Mouse (Mus musculus) stomach, embryonic 16.5 days (tissue): ENCODE measurements at regions not wholly inside any gene's neighbourhood (a gene's known extent, or its start where the extent isn't known, plus 50 kb on each side); places are given as distances from the start of the nearest gene placed in this dataset.

Experiments used
- ATAC-seq: fragments of 200-750 bp; cut with Nextera tagmentation; 2 replicates; pipeline ENCODE4 v1.8.0; 2017; ENCODE audit warnings: moderate number of reproducible peaks, moderate TSS enrichment; ENCODE audit not compliant: insufficient read depth, low FRiP score
- H3K27ac ChIP-seq: fragments of 300-500 bp; sonication (generic); 2 replicates; pipeline ENCODE4 v1.5.1; 2014; ENCODE audit warnings: low read length
- H3K27me3 ChIP-seq: fragments of 300-500 bp; sonication (generic); 2 replicates; pipeline ENCODE4 v1.6.1; 2014; ENCODE audit warnings: low read length, control low read depth, mixed read lengths; ENCODE audit not compliant: control insufficient read depth, insufficient read depth
- H3K36me3 ChIP-seq: fragments of 300-500 bp; sonication (generic); 2 replicates; pipeline ENCODE4 v1.6.1; 2014; ENCODE audit warnings: low read length; ENCODE audit not compliant: control insufficient read depth, insufficient read depth
- H3K4me1 ChIP-seq: fragments of 300-500 bp; sonication (generic); 2 replicates; pipeline ENCODE4 v1.6.1; 2014; ENCODE audit warnings: low read length, control low read depth, mixed read lengths; ENCODE audit not compliant: control insufficient read depth, insufficient read depth
- H3K4me2 ChIP-seq: fragments of 300-500 bp; sonication (generic); 2 replicates; pipeline ENCODE4 v1.6.1; 2014; ENCODE audit warnings: low read depth, low read length, mixed read lengths
- H3K4me3 ChIP-seq: fragments of 300-500 bp; sonication (generic); replicated peaks from 2 replicates; pipeline ENCODE4 v1.5.1; 2014; ENCODE audit warnings: mild to moderate bottlenecking, low read length
- H3K9ac ChIP-seq: fragments of 300-500 bp; sonication (generic); 2 replicates; pipeline ENCODE4 v1.6.1; 2014; ENCODE audit warnings: low read length
- H3K9me3 ChIP-seq: fragments of 300-500 bp; sonication (generic); replicated peaks from 2 replicates; pipeline ENCODE4 v1.6.1; 2016; ENCODE audit warnings: low read length, control low read depth; ENCODE audit not compliant: control insufficient read depth
- WGBS: fragments of 180-500 bp; shearing (Covaris S2); extraction: QIAGEN DNeasy Blood & Tissue Kit; methylation state at CpG from one replicate; pipeline ENCODE4 v1.1.7; 2014; 5-methylcytosine and 5-hydroxymethylcytosine counted together

- Histone ChIP-seq H3K27ac (no peak overlapping the region), H3K4me3 (no peak overlapping the region), H3K9me3 (no peaks in the 10 kb centered on the region), H3K27me3 (no peaks in the 10 kb centered on the region), H3K4me1 (no peaks in the 10 kb centered on the region), H3K4me2 (no peak overlapping the region), H3K9ac (no peak overlapping the region), H3K36me3 (no peaks in the 10 kb centered on the region)
- WGBS: 60% methylated on average over 2 of the region's 2 CpGs
- no peak for ATAC-seq
Measured at GRCm38 (mm10) chr14:74464027-74464682, 176.5 kb upstream of the Htr2a start.

- H3K27me3 ChIP-seq: no peaks in the 10 kb centered on the region
- no peak for ATAC-seq
- no peak overlapping the region for H3K4me3 ChIP-seq
Measured at GRCm38 (mm10) chr14:74495504-74495903, 145.1 kb upstream of the Htr2a start.

DNA sequence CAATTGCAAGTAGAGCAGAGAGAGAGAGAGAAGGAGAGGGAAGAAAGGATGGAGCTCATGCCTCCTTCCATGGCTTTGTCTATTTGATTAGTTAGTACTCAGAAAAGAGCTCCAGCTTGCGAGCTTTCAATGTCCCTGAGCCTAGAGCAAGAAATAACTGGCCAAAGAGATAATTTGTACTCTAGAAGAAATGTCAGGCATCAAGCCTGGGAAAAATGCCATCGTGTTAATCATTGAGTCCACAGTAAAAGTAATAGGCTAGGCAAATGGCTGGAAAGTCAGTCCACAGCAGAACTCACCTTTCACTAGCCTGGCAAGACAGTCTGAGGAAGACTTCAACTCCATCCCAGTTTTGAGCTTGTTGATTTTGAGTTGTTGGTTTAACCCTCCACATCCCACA is 129.1 kb upstream of the Htr2a start:
- Histone ChIP-seq H3K9ac (no peak overlapping the region), H3K9me3 (no peaks in the 10 kb centered on the region), H3K4me2 (no peak overlapping the region), H3K4me3 (no peak overlapping the region), H3K27ac (no peak overlapping the region), H3K4me1 (no peaks in the 10 kb centered on the region), H3K27me3 (no peaks in the 10 kb centered on the region), H3K36me3 (no peaks in the 10 kb centered on the region)
- WGBS: 77% methylated on average over 2 of the region's 2 CpGs
- ATAC-seq: no peak

More at GRCm38 (mm10) chr14:74495504-74495903, 145.1 kb upstream of the Htr2a start:
- Histone ChIP-seq H3K27ac (no peak overlapping the region), H3K36me3 (no peaks in the 10 kb centered on the region), H3K4me2 (no peak overlapping the region), H3K9ac (no peak overlapping the region), H3K9me3 (no peaks in the 10 kb centered on the region), H3K4me1 (no peaks in the 10 kb centered on the region)

- Histone ChIP-seq H3K4me3 (no peak overlapping the region), H3K27me3 (no peaks in the 10 kb centered on the region), H3K9me3 (no peaks in the 10 kb centered on the region), H3K27ac (no peak overlapping the region), H3K4me1 (no peaks in the 10 kb centered on the region), H3K4me2 (no peak overlapping the region), H3K9ac (no peak overlapping the region), H3K36me3 (no peaks in the 10 kb centered on the region)
- ATAC-seq: no peak
- 76% methylated on average over 3 of the region's 3 CpGs for WGBS
Measured at GRCm38 (mm10) chr14:74516451-74516850, 124.2 kb upstream of the Htr2a start.

DNA sequence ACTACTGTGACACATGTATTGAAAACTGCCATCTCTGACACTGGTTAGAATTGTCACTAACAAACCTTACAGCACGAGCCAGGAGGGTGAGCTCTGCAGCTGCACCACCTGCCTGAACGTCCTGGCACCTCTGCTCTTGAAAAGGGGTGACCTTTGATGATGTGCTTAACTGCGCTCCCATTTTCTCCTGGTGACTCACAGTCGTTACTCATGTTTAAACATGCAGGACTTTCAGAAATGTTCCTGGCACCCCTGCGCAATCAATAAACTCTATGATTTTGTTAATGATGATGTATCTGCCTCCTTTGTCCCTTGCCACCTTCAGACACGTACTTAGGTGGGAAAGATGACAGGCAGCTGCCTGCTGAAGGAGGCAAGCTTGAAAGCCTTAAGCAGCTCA is 121.1 kb upstream of the Htr2a start:
- no peak; the same call in 1 of the 2 replicates for ATAC-seq

DNA sequence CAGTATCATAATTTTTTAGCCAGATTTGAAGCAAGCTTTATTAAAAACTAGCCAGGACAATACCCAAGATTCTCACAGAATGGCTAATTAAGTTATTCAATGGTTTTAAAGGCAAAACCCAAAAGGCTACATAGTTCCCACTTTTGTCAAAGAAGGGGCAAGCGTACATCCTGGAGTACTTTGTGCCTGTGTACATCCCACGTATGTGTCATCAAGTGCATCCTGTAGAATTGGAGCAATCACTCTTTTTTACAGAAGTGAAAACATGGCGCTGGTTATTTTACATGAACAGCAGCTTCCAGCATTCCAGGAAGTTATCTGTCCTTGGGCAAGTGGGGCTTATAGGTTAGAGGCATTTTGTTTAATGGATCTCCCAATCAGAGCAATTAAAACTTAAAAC is 119.0 kb upstream of the Htr2a start:
- H3K27me3 ChIP-seq: no peaks in the 10 kb centered on the region
- H3K4me3 ChIP-seq: no peak overlapping the region
- H3K36me3 ChIP-seq: no peaks in the 10 kb centered on the region
- no peaks in the 10 kb centered on the region for H3K9me3 ChIP-seq
- H3K9ac ChIP-seq: no peak overlapping the region
- H3K4me2 ChIP-seq: no peak overlapping the region
- ATAC-seq: no peak
- no peak overlapping the region for H3K27ac ChIP-seq
- WGBS: 82% methylated on average over 3 of the region's 3 CpGs
- no peaks in the 10 kb centered on the region for H3K4me1 ChIP-seq

More for the DNA sequence above, 121.1 kb upstream of the Htr2a start:
- H3K9ac ChIP-seq: no peak overlapping the region
- H3K4me1 ChIP-seq: no peaks in the 10 kb centered on the region
- WGBS: 45% methylated on average over 6 of the region's 6 CpGs
- H3K4me2 ChIP-seq: no peak overlapping the region
- H3K27ac ChIP-seq: no peak overlapping the region
- H3K4me3 ChIP-seq: no peak overlapping the region
- H3K9me3 ChIP-seq: no peaks in the 10 kb centered on the region
- no peaks in the 10 kb centered on the region for H3K36me3 ChIP-seq
- no peaks in the 10 kb centered on the region for H3K27me3 ChIP-seq

DNA sequence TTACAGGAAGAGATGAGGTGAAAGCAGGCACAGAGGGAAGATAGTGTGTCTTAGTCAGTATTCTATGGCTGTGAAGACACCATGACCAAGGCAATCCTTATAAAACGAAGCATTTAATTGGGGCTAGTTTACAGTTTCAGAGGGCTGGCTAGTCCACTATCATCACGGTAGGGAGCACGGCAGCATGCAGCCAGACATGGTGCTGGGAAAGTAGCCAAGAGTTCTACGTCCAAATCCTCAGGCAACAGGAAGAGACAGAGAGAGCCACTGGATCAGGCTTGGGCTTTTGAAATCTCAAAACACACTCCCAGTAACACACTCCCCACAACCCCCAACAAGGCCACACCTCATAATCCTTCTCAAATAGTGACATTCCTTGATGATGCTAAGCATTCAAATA is 113.4 kb upstream of the Htr2a start:
- no peaks in the 10 kb centered on the region for H3K36me3 ChIP-seq
- H3K27ac ChIP-seq: no peak overlapping the region
- 61% methylated on average over 4 of the region's 4 CpGs for WGBS
- no peaks in the 10 kb centered on the region for H3K9me3 ChIP-seq
- no peak overlapping the region for H3K4me3 ChIP-seq
- no peak for ATAC-seq
- no peak overlapping the region for H3K4me2 ChIP-seq
- no peaks in the 10 kb centered on the region for H3K27me3 ChIP-seq
- H3K9ac ChIP-seq: no peak overlapping the region
- no peaks in the 10 kb centered on the region for H3K4me1 ChIP-seq

GRCm38 (mm10) chr14:74529368-74529951 is 111.2 kb upstream of the Htr2a start:
- Histone ChIP-seq H3K4me3 (no peak overlapping the region), H3K27me3 (no peaks in the 10 kb centered on the region), H3K27ac (no peak overlapping the region), H3K4me1 (no peaks in the 10 kb centered on the region), H3K9ac (no peak overlapping the region), H3K36me3 (no peaks in the 10 kb centered on the region), H3K4me2 (no peak overlapping the region), H3K9me3 (no peaks in the 10 kb centered on the region)
- ATAC-seq: no peak
- 82% methylated on average over 7 of the region's 7 CpGs for WGBS

DNA sequence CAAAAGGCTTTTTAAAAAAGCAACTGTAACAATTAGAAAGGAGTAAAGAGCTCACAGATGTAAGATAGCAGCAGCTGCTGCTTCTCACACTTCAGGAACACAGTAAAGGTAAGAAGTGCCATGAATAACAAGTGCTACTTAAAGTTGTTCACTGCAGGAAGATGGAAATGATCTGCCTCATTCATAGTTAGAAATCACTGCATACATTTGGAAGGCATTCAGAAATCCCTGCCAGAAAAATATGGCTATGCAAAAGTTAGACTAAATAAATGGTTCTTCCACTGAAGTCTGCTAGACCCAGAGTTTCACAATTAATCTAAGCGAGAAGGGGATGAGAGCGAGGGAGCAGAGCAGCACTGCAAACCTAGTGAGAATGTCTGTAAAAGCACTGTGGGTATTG is 102.5 kb upstream of the Htr2a start:
- peak; percentile 47; the same call in 1 of the 2 replicates for ATAC-seq
- Histone ChIP-seq H3K36me3 (no peaks in the 10 kb centered on the region), H3K27ac (no peak overlapping the region), H3K9me3 (no peaks in the 10 kb centered on the region), H3K27me3 (no peaks in the 10 kb centered on the region), H3K9ac (no peak overlapping the region), H3K4me2 (no peak overlapping the region), H3K4me1 (0 out of 2 replicates have a peak, but pooled peaks cover 3% of the 10 kb centered on the region), H3K4me3 (no peak overlapping the region)
- 56% methylated on average over 2 of the region's 2 CpGs for WGBS
